Mouse (Mus musculus): ENCODE results near the gene Mgme1. TPM values are rescaled to one million over a fixed set of nuclear protein-coding genes. Genes with fewer than 3 reads are reported as not detected.
A peak's percentile ranks its signal among the peaks of the same experiment; 100 is the strongest.

The Mgme1 gene
- polyA plus RNA-seq, 1 experiment from 2014 or later = 17.9 TPM

- peaks cover 29% of the 10 kb centered on the region for H3K4me1 ChIP-seq
- no peak overlapping the region for H3K4me2 ChIP-seq (replicated peaks)
- no peak overlapping the region for H3K4me3 ChIP-seq (replicated peaks)
- H3K9ac ChIP-seq = no peak overlapping the region
- 48% methylated on average over 6 of the region's 6 CpGs for WGBS
- H3K27me3 ChIP-seq = no peaks in the 10 kb centered on the region
- H3K36me3 ChIP-seq = no peaks in the 10 kb centered on the region
- ATAC-seq (ENCODE audit: insufficient number of reproducible peaks, low FRiP score, low TSS enrichment, low read depth) = no peak; the same call in 1 of the 2 replicates
- H3K9me3 ChIP-seq (replicated peaks) = no peaks in the 10 kb centered on the region
- H3K27ac ChIP-seq (replicated peaks) = peak overlapping the region; percentile 53; the same call in 1 of the 2 replicates
Observed at GRCm38 (mm10) chr2:144238341-144238740, 32.1 kb upstream of the Mgme1 start.

GRCm38 (mm10) chr2:144239318-144239717 is 31.1 kb upstream of the Mgme1 start:
- WGBS = 42% methylated on average over 2 of the region's 2 CpGs
- H3K4me2 ChIP-seq (replicated peaks) = no peak overlapping the region
- H3K9me3 ChIP-seq (replicated peaks) = no peaks in the 10 kb centered on the region
- H3K27ac ChIP-seq (replicated peaks) = no peak overlapping the region
- no peak for ATAC-seq (ENCODE audit: insufficient number of reproducible peaks, low FRiP score, low TSS enrichment, low read depth)
- H3K9ac ChIP-seq = no peak overlapping the region
- no peaks in the 10 kb centered on the region for H3K27me3 ChIP-seq
- no peaks in the 10 kb centered on the region for H3K36me3 ChIP-seq
- H3K4me3 ChIP-seq (replicated peaks) = no peak overlapping the region
- H3K4me1 ChIP-seq = peaks cover 29% of the 10 kb centered on the region

GRCm38 (mm10) chr2:144240095-144240899 is 30.2 kb upstream of the Mgme1 start:
- Histone ChIP-seq H3K27ac (replicated peaks) (peak overlapping the region; percentile 68), H3K36me3 (no peaks in the 10 kb centered on the region), H3K9ac (no peak overlapping the region), H3K4me1 (peaks cover 30% of the 10 kb centered on the region), H3K4me2 (replicated peaks) (no peak overlapping the region), H3K9me3 (replicated peaks) (no peaks in the 10 kb centered on the region), H3K4me3 (replicated peaks) (no peak overlapping the region), H3K27me3 (no peaks in the 10 kb centered on the region)
- ATAC-seq (ENCODE audit: insufficient number of reproducible peaks, low FRiP score, low TSS enrichment, low read depth) = peak; percentile 87
- 71% methylated on average over 3 of the region's 3 CpGs for WGBS

DNA sequence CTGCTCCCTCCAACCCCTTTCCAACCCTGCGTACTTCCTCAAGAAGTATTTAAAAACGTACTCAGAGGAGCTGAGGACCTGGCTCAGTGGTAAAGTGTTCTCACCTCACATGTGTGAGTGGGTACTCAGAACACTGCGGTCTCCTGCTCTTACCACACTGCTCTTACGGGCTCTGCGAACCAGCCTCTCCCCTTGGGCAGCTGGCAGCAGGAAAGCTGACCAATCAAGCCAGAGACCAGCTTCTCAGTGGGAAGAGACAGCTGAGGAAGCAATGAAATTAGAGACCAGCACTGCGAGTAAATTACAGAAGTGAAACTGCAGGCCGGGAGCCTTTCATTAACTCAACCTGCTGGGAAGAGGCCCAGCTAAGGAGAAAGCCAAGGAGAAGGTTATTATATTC is 25.0 kb upstream of the Mgme1 start:
- Histone ChIP-seq H3K27me3 (no peaks in the 10 kb centered on the region), H3K36me3 (peaks cover 15% of the 10 kb centered on the region), H3K9ac (no peak overlapping the region), H3K4me1 (peaks cover 37% of the 10 kb centered on the region), H3K4me3 (replicated peaks) (no peak overlapping the region), H3K27ac (replicated peaks) (peak overlapping the region; percentile 44; the same call in 1 of the 2 replicates), H3K9me3 (replicated peaks) (no peaks in the 10 kb centered on the region), H3K4me2 (replicated peaks) (no peak overlapping the region)
- 45% methylated on average over 7 of the region's 7 CpGs for WGBS
- ATAC-seq (ENCODE audit: insufficient number of reproducible peaks, low FRiP score, low TSS enrichment, low read depth) = peak; percentile 54; the same call in 1 of the 2 replicates

- no peaks in the 10 kb centered on the region for H3K9me3 ChIP-seq (replicated peaks)
- H3K4me3 ChIP-seq (replicated peaks) = no peak overlapping the region
- 69% methylated on average over 2 of the region's 2 CpGs for WGBS
- peaks cover 22% of the 10 kb centered on the region for H3K36me3 ChIP-seq
- H3K9ac ChIP-seq = no peak overlapping the region
- H3K27me3 ChIP-seq = no peaks in the 10 kb centered on the region
- no peak for ATAC-seq (ENCODE audit: insufficient number of reproducible peaks, low FRiP score, low TSS enrichment, low read depth)
- H3K27ac ChIP-seq (replicated peaks) = peak overlapping the region; percentile 44; the same call in 1 of the 2 replicates
- H3K4me1 ChIP-seq = peaks cover 29% of the 10 kb centered on the region
- H3K4me2 ChIP-seq (replicated peaks) = no peak overlapping the region
Observed at GRCm38 (mm10) chr2:144246270-144246669, 24.2 kb upstream of the Mgme1 start.

- no peak for ATAC-seq (ENCODE audit: insufficient number of reproducible peaks, low FRiP score, low TSS enrichment, low read depth)
Observed at GRCm38 (mm10) chr2:144247337-144247978, 23.0 kb upstream of the Mgme1 start.

DNA sequence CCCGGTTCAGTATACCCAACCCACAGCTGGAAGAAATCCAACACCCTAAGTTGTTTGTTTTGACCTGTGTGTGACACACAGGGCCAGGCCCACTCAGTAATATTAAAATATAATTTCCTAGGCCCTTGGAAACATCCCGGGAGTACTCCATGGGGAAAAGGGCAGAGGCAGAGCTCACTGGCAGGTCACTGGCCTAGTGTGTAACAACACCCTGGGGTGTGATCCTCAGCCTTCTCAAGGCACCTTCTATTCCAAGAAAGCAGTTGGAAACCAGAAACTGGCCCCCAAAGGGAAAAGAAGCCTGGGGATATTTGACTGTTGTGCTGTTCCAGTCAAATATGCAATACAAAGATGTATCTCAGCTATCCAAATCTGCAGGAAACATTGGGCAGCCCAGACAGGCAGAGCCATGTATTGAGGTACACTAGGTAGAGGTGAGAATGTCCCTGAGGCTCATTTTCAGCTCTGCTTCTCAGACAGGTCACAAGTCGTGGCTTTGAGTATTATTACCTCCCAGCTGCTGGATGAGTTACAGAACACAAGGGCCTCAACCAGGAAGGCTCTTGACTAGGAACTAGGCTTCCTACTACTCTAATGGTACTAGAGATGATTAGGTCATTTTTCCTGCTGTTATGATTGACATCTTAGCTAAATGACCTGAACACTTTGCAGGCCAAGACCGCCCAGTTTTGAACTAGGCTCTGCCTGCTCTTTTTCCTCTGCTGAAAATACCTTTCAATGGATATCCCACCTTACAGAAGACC is 21.7 kb upstream of the Mgme1 start:
- ATAC-seq (ENCODE audit: insufficient number of reproducible peaks, low FRiP score, low TSS enrichment, low read depth) = no peak
- peaks cover 44% of the 10 kb centered on the region for H3K36me3 ChIP-seq

More at GRCm38 (mm10) chr2:144247337-144247978, 23.0 kb upstream of the Mgme1 start:
- 36% methylated on average over 5 of the region's 5 CpGs for WGBS
- peak overlapping the region; percentile 51 for H3K27ac ChIP-seq (replicated peaks)
- H3K4me1 ChIP-seq = peaks cover 28% of the 10 kb centered on the region
- H3K9ac ChIP-seq = no peak overlapping the region
- no peak overlapping the region for H3K4me3 ChIP-seq (replicated peaks)
- no peaks in the 10 kb centered on the region for H3K27me3 ChIP-seq
- H3K4me2 ChIP-seq (replicated peaks) = no peak overlapping the region
- peaks cover 31% of the 10 kb centered on the region for H3K36me3 ChIP-seq
- no peaks in the 10 kb centered on the region for H3K9me3 ChIP-seq (replicated peaks)

DNA sequence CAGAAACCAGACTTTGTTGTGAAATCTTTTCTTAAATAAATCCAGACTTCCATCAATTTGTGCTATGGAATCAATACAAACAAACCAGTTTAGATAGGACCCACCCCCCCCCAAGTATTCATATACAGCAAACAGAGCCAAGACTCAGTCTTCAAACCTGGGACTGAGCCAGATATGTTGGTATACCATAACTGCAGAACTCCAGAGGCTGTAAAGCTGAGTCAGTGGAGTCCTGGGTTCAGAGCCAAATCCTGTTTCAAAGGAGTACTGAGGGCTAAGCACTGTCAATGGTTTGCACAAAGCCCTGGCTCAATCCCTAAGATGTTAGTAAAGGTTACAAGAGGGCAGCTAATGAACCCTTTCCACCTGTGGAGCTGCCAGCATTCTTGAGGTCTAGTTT is 20.4 kb upstream of the Mgme1 start:
- no peak overlapping the region for H3K9ac ChIP-seq
- no peaks in the 10 kb centered on the region for H3K9me3 ChIP-seq (replicated peaks)
- peaks cover 28% of the 10 kb centered on the region for H3K4me1 ChIP-seq
- no peak overlapping the region for H3K4me3 ChIP-seq (replicated peaks)
- H3K27ac ChIP-seq (replicated peaks) = no peak overlapping the region
- ATAC-seq (ENCODE audit: insufficient number of reproducible peaks, low FRiP score, low TSS enrichment, low read depth) = no peak
- no peak overlapping the region for H3K4me2 ChIP-seq (replicated peaks)
- H3K27me3 ChIP-seq = no peaks in the 10 kb centered on the region
- H3K36me3 ChIP-seq = peaks cover 57% of the 10 kb centered on the region

More for the DNA sequence above, 21.7 kb upstream of the Mgme1 start:
- Histone ChIP-seq H3K9me3 (replicated peaks) (no peaks in the 10 kb centered on the region), H3K4me2 (replicated peaks) (no peak overlapping the region), H3K27me3 (no peaks in the 10 kb centered on the region), H3K9ac (no peak overlapping the region), H3K4me3 (replicated peaks) (no peak overlapping the region), H3K27ac (replicated peaks) (no peak overlapping the region), H3K4me1 (peaks cover 28% of the 10 kb centered on the region)
- WGBS = 33% methylated on average over 4 of the region's 4 CpGs

DNA sequence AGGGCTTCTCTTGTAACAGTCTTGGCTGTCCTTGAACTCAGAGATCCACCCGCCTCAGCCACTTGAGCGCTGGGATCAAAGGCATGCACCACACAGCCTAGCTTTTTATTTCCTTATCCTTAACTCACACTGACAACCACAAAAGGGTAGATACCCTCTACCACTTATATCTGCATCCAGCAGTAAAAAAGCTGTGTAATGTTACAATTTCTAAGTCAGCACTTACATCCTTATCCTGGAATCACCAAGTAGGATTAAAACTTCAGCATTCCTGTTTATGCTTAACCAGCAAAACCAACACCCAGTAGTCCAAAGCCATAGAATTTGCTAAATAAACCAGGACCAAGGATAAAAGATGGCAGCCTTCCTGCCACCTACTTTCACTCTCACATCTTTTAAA is 7.6 kb upstream of the Mgme1 start:
- ATAC-seq (ENCODE audit: insufficient number of reproducible peaks, low FRiP score, low TSS enrichment, low read depth) = no peak
- no peak overlapping the region for H3K4me3 ChIP-seq (replicated peaks)
- H3K9ac ChIP-seq = no peak overlapping the region
- peaks cover 9% of the 10 kb centered on the region for H3K4me1 ChIP-seq
- 94% methylated on average over 2 of the region's 2 CpGs for WGBS
- H3K4me2 ChIP-seq (replicated peaks) = no peak overlapping the region
- no peaks in the 10 kb centered on the region for H3K9me3 ChIP-seq (replicated peaks)
- no peaks in the 10 kb centered on the region for H3K27me3 ChIP-seq
- H3K36me3 ChIP-seq = peaks cover 38% of the 10 kb centered on the region
- H3K27ac ChIP-seq (replicated peaks) = no peak overlapping the region

GRCm38 (mm10) chr2:144264398-144265119 is 5.9 kb upstream of the Mgme1 start:
- Histone ChIP-seq H3K4me1 (peaks cover 23% of the 10 kb centered on the region), H3K27ac (replicated peaks) (no peak overlapping the region), H3K9ac (no peak overlapping the region), H3K9me3 (replicated peaks) (no peaks in the 10 kb centered on the region), H3K36me3 (peaks cover 21% of the 10 kb centered on the region), H3K4me3 (replicated peaks) (no peak overlapping the region), H3K27me3 (no peaks in the 10 kb centered on the region), H3K4me2 (replicated peaks) (no peak overlapping the region)
- WGBS = 71% methylated on average over 5 of the region's 5 CpGs
- ATAC-seq (ENCODE audit: insufficient number of reproducible peaks, low FRiP score, low TSS enrichment, low read depth) = no peak

DNA sequence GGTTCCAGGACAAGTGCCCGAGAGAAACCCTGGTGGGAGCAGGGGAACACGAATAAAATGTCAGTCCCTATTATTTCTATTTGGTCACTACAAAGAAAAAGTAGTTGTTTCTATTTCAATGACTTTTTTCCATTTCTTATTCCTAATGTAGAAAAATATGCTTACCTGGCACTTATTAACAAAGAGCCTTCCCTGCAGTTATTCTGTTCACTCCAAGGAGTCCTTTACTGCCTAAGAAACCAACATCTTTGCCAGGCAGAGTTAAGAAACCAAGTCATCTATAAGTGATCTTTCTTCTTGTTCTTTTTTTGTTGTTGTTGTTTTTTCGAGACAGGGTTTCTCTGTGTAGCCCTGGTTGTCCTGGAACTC is 5.4 kb upstream of the Mgme1 start:
- no peak overlapping the region for H3K9ac ChIP-seq
- H3K36me3 ChIP-seq = peaks cover 20% of the 10 kb centered on the region
- H3K9me3 ChIP-seq (replicated peaks) = no peaks in the 10 kb centered on the region
- WGBS = 64% methylated on average over 3 of the region's 3 CpGs
- H3K4me2 ChIP-seq (replicated peaks) = no peak overlapping the region
- H3K4me1 ChIP-seq = peaks cover 23% of the 10 kb centered on the region
- H3K27me3 ChIP-seq = no peaks in the 10 kb centered on the region
- no peak overlapping the region for H3K4me3 ChIP-seq (replicated peaks)
- H3K27ac ChIP-seq (replicated peaks) = no peak overlapping the region
- ATAC-seq (ENCODE audit: insufficient number of reproducible peaks, low FRiP score, low TSS enrichment, low read depth) = no peak

Measured in embryonic facial prominence, embryonic 15.5 days (tissue).